Mouse (Mus musculus): ENCODE results near the gene Jade2. TPM values are rescaled to one million over a fixed set of nuclear protein-coding genes. Genes with fewer than 3 reads are reported as not detected.
A peak's percentile ranks its signal among the peaks of the same experiment; 100 is the strongest.

The Jade2 gene
- 0.48 and 0.65 TPM in 2 replicates for polyA plus RNA-seq (2015; fragmentation: Nextera tagmentation; extraction: Ambion mirVana)

DNA sequence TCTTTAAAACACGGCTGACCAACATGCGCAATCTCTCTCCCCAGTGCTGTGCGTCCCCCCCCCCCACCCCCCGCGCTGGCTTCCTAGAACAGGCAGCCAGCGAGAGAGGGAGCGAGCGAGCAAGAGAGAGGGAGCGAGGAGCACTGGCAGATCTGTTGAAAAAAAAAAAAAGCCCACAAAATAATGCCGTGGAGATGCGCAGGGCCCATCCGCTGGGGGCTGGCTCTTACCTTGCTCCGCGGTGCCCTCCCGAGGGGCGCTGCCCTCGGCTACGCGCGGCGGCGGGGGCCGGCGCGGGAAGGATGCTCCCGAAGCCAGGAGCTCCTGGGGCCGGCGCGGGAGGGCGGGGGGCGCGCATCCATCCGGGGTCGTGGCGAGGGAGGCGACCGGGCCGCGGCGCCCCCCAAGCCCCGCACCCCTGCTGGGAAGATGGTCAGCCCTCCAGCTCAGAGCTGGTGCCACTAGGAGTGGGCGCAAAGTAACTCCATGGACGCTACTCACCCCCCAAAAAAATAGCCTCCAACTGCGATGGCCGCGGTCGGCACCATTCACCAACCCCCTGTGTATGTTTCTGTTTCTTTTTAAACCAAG, at the start of gene Jade2:
Jade2 (minus strand) TSS at position 573 of the 591 bp plus-strand sequence.
- no peaks in the 10 kb centered on the region for H3K36me3 ChIP-seq (ENCODE audit: control insufficient read depth, insufficient read depth, low read length)
- H3K4me3 ChIP-seq (ENCODE audit: low read depth, low read length), result peak within 1 kb of the TSS; percentile 72
- H3K9ac ChIP-seq (ENCODE audit: low read depth, low read length), result peak within 1 kb of the TSS; percentile 73
- 0% methylated on average over 33 of the region's 47 CpGs for WGBS
- peak within 1 kb of the TSS; percentile 99 for H3K4me2 ChIP-seq (ENCODE audit: low read length)
- H3K4me1 ChIP-seq (ENCODE audit: control insufficient read depth, insufficient read depth, low read length), result peaks cover 15% of the 10 kb centered on the region
- H3K27ac ChIP-seq (ENCODE audit: low read length), result peak within 1 kb of the TSS; percentile 75
- H3K27me3 ChIP-seq (ENCODE audit: control insufficient read depth, insufficient read depth, low read depth, low read length), result peaks cover 4% of the 10 kb centered on the region
- peak; percentile 9; the same call in 1 of the 2 replicates for ATAC-seq
- no peaks in the 10 kb centered on the region for H3K9me3 ChIP-seq (replicated peaks; ENCODE audit: control insufficient read depth, low read length, poor library complexity, severe bottlenecking)

DNA sequence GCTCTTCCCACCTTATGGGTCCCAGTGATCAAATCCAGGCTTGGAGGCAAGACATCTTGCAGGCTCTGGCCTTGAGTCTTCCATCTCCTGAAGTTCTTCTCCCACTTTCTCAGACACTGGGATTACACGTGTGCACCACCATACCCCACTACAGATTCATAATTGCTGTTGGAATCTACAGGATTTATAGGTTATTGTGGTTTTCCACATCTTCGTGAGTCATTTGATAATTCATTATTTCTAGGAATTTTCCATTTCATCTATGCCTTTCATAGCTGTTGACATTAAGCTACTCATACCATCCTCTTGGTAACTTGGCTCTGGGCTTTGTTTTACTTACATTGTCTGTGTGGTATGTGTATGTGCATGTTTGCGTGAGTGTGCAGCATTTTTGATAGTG, 46.8 kb upstream of the Jade2 start:
- Histone ChIP-seq H3K27me3 (ENCODE audit: control insufficient read depth, insufficient read depth, low read depth, low read length) (no peaks in the 10 kb centered on the region), H3K9ac (ENCODE audit: low read depth, low read length) (no peak overlapping the region), H3K4me2 (ENCODE audit: low read length) (no peak overlapping the region), H3K4me1 (ENCODE audit: control insufficient read depth, insufficient read depth, low read length) (no peaks in the 10 kb centered on the region), H3K27ac (ENCODE audit: low read length) (no peak overlapping the region), H3K36me3 (ENCODE audit: control insufficient read depth, insufficient read depth, low read length) (no peaks in the 10 kb centered on the region), H3K4me3 (ENCODE audit: low read depth, low read length) (no peak overlapping the region), H3K9me3 (replicated peaks; ENCODE audit: control insufficient read depth, low read length, poor library complexity, severe bottlenecking) (no peaks in the 10 kb centered on the region)
- ATAC-seq, result no peak
- 85% methylated on average over 3 of the region's 3 CpGs for WGBS

DNA sequence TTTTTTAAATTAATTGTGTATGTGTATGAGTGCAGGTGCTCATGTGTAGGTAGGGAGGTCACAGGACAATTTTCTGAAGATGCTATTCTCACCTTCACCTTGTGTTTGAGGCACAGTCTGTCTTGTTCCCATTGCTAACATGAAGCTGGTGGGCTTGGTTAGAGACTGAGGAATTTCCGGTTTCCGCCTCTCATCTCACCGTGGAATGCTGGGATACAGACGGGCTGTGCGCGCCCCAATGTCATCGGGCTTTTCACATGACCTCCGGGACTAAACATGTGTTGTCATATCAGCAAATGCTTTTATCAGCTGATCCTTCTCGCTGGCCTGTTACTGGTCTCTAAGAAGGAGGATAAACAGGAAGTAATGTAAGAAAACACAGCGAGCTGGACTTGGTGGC, 42.2 kb upstream of the Jade2 start:
- 94% methylated on average over 10 of the region's 10 CpGs for WGBS
- Histone ChIP-seq H3K27me3 (ENCODE audit: control insufficient read depth, insufficient read depth, low read depth, low read length) (no peaks in the 10 kb centered on the region), H3K9ac (ENCODE audit: low read depth, low read length) (no peak overlapping the region), H3K9me3 (replicated peaks; ENCODE audit: control insufficient read depth, low read length, poor library complexity, severe bottlenecking) (no peaks in the 10 kb centered on the region), H3K27ac (ENCODE audit: low read length) (no peak overlapping the region), H3K4me2 (ENCODE audit: low read length) (no peak overlapping the region), H3K4me1 (ENCODE audit: control insufficient read depth, insufficient read depth, low read length) (no peaks in the 10 kb centered on the region), H3K4me3 (ENCODE audit: low read depth, low read length) (no peak overlapping the region), H3K36me3 (ENCODE audit: control insufficient read depth, insufficient read depth, low read length) (no peaks in the 10 kb centered on the region)
- ATAC-seq, result no peak

DNA sequence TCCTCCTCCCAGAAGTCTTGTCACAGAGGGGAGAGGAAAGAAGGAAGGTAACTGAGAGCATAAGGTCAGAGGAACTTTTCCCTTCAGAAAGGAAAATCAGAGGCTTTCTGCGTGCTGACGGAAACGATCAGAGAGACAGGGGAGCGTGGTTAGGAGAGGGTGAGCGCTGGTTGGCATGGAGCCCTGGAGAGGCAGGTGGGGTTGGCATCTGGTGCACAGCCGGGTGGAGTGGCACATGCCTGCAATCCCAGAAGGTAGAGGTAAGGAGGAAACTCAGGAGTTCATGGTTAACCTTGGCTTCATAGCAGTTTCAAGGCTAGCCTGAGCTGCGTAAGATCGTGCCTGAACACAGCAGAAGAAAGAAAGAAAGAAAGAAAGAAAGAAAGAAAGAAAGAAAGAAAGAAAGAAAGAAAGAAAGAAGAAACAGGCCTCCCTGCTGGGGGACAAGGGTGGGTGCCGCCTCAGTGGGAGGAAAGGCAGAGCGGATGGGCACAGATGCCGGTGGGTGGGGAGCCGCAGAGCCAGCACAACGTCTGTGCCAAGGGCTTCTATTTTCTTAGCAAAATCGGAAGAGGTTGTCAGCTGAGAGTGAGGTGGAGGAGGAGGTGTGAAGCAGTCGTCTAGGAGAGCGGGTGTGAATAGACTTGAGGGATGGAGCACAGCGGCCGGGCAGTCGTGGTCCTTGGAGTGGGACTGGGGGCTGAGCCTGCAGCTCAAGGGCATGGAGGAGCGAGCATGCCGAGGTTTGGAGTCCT, 41.0 kb upstream of the Jade2 start:
- ATAC-seq, result no peak
- no peaks in the 10 kb centered on the region for H3K9me3 ChIP-seq (replicated peaks; ENCODE audit: control insufficient read depth, low read length, poor library complexity, severe bottlenecking)
- no peaks in the 10 kb centered on the region for H3K36me3 ChIP-seq (ENCODE audit: control insufficient read depth, insufficient read depth, low read length)
- no peak overlapping the region for H3K4me3 ChIP-seq (ENCODE audit: low read depth, low read length)
- H3K27ac ChIP-seq (ENCODE audit: low read length), result no peak overlapping the region
- WGBS, result 75% methylated on average over 21 of the region's 21 CpGs
- H3K27me3 ChIP-seq (ENCODE audit: control insufficient read depth, insufficient read depth, low read depth, low read length), result no peaks in the 10 kb centered on the region
- no peaks in the 10 kb centered on the region for H3K4me1 ChIP-seq (ENCODE audit: control insufficient read depth, insufficient read depth, low read length)
- no peak overlapping the region for H3K9ac ChIP-seq (ENCODE audit: low read depth, low read length)
- no peak overlapping the region for H3K4me2 ChIP-seq (ENCODE audit: low read length)

DNA sequence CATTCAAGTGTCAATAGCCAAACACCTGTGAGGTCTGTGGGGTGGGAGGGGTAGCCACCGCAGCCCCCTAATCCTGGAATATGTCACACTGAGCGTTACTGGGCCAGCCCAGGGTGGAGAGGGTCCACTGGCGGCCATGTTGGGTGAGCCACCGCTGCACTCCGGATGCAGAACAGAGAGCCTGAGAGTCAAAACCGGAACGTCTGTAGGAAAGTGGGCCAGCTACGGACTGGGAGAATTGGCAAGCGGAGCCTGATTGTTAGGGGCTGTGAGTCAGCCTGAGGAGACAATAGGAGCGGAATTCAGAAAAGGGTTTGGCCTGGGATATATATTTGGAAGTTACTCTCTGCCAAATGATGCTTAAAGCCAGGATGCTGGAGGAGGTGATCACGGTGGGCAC, 39.9 kb upstream of the Jade2 start:
- Histone ChIP-seq H3K4me3 (ENCODE audit: low read depth, low read length) (no peak overlapping the region), H3K4me2 (ENCODE audit: low read length) (no peak overlapping the region), H3K27ac (ENCODE audit: low read length) (no peak overlapping the region), H3K36me3 (ENCODE audit: control insufficient read depth, insufficient read depth, low read length) (no peaks in the 10 kb centered on the region), H3K9ac (ENCODE audit: low read depth, low read length) (no peak overlapping the region), H3K27me3 (ENCODE audit: control insufficient read depth, insufficient read depth, low read depth, low read length) (no peaks in the 10 kb centered on the region), H3K9me3 (replicated peaks; ENCODE audit: control insufficient read depth, low read length, poor library complexity, severe bottlenecking) (no peaks in the 10 kb centered on the region), H3K4me1 (ENCODE audit: control insufficient read depth, insufficient read depth, low read length) (no peaks in the 10 kb centered on the region)
- 78% methylated on average over 11 of the region's 11 CpGs for WGBS
- ATAC-seq, result no peak

DNA sequence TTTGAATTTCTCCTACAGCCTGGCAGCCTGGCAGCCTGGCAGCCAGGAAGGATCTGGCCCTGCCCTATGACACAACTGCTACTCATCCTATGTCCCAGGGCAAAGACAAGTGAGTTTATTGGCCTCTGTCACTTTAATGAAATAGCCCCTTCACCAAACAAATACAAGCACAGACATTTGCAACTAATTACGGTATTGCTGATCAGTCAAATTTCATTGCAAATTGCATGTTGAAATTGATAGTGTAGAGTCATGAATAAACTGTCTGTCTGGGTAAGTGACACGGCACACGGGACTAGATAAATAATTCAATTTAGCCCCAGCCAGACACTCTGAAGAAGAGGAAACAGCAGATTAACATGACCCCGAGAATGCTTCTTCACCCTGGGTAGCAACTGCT, 38.6 kb upstream of the Jade2 start:
- no peak overlapping the region for H3K4me2 ChIP-seq (ENCODE audit: low read length)
- no peak overlapping the region for H3K9ac ChIP-seq (ENCODE audit: low read depth, low read length)
- no peaks in the 10 kb centered on the region for H3K9me3 ChIP-seq (replicated peaks; ENCODE audit: control insufficient read depth, low read length, poor library complexity, severe bottlenecking)
- no peaks in the 10 kb centered on the region for H3K36me3 ChIP-seq (ENCODE audit: control insufficient read depth, insufficient read depth, low read length)
- no peak for ATAC-seq
- H3K4me3 ChIP-seq (ENCODE audit: low read depth, low read length), result no peak overlapping the region
- WGBS, result 45% methylated on average over 4 of the region's 4 CpGs
- H3K27ac ChIP-seq (ENCODE audit: low read length), result no peak overlapping the region
- no peaks in the 10 kb centered on the region for H3K27me3 ChIP-seq (ENCODE audit: control insufficient read depth, insufficient read depth, low read depth, low read length)
- no peaks in the 10 kb centered on the region for H3K4me1 ChIP-seq (ENCODE audit: control insufficient read depth, insufficient read depth, low read length)

DNA sequence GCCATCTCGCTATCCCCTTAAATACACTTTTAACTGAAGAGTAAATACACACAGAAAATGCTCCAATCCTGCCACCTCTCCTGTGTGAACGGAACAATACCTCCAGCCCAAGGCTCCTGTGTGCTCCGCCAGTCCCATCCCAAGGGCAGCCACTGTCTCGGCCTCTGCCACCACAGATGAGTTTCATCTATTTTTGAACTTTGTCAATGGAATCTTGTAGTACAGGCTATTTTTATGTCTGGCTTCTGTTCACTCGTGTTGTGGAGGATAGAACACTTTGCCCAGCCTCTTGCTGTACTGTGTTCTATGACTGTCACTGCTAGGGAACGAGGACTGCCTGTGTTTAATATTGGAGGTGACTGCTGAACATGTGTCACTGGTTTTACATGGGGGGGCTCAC, 28.2 kb upstream of the Jade2 start:
- Histone ChIP-seq H3K4me3 (ENCODE audit: low read depth, low read length) (no peak overlapping the region), H3K36me3 (ENCODE audit: control insufficient read depth, insufficient read depth, low read length) (no peaks in the 10 kb centered on the region), H3K9me3 (replicated peaks; ENCODE audit: control insufficient read depth, low read length, poor library complexity, severe bottlenecking) (no peaks in the 10 kb centered on the region), H3K27ac (ENCODE audit: low read length) (no peak overlapping the region), H3K4me2 (ENCODE audit: low read length) (no peak overlapping the region), H3K27me3 (ENCODE audit: control insufficient read depth, insufficient read depth, low read depth, low read length) (no peaks in the 10 kb centered on the region), H3K9ac (ENCODE audit: low read depth, low read length) (no peak overlapping the region), H3K4me1 (ENCODE audit: control insufficient read depth, insufficient read depth, low read length) (no peaks in the 10 kb centered on the region)
- 86% methylated on average over 6 of the region's 6 CpGs for WGBS
- ATAC-seq, result no peak

DNA sequence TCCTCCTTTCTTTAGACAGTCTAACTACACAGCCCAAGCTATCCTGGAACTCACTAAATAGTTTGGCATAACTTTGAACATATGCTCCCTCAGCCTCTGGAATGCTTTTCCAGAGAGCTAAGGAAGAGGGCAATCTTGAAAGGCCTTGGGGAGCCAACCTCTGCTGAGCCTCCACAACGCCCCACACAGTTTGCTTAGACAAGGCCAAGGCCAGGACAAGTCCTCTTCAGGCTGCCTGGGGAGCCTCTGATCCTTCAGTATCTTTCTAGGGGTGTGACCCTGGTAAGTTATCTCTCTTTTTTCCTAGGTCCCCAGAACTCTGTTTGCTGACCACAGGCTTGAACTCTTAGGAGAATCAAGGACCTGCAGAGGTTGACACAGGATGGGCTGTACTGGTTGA, 26.6 kb upstream of the Jade2 start:
- Histone ChIP-seq H3K27ac (ENCODE audit: low read length) (no peak overlapping the region), H3K4me3 (ENCODE audit: low read depth, low read length) (no peak overlapping the region), H3K4me2 (ENCODE audit: low read length) (no peak overlapping the region), H3K9me3 (replicated peaks; ENCODE audit: control insufficient read depth, low read length, poor library complexity, severe bottlenecking) (no peaks in the 10 kb centered on the region), H3K9ac (ENCODE audit: low read depth, low read length) (no peak overlapping the region), H3K36me3 (ENCODE audit: control insufficient read depth, insufficient read depth, low read length) (no peaks in the 10 kb centered on the region), H3K27me3 (ENCODE audit: control insufficient read depth, insufficient read depth, low read depth, low read length) (no peaks in the 10 kb centered on the region), H3K4me1 (ENCODE audit: control insufficient read depth, insufficient read depth, low read length) (no peaks in the 10 kb centered on the region)
- ATAC-seq, result no peak
- 81% methylated on average over 1 of the region's 1 CpGs for WGBS

DNA sequence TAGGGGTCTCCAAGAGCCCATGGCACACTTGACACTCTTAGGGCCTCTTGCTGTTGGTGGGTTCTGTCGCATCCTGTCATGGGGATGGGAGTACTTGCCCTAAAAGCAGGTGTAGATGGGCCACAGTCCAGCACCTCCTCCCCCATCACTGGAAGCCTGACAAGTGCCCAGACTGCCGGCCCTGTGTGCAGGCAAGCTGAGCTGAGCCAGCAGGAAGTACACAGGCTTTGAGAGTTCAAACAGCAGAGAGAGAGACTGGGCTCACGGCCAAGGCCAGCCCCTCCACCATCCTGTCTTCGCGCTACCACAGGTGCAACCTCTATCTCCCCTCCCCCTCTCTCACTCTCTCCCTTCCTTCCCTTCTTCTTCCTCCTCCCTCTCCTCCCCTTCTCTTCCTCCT, 26.2 kb upstream of the Jade2 start:
- Histone ChIP-seq H3K9me3 (replicated peaks; ENCODE audit: control insufficient read depth, low read length, poor library complexity, severe bottlenecking) (no peaks in the 10 kb centered on the region), H3K9ac (ENCODE audit: low read depth, low read length) (no peak overlapping the region), H3K27ac (ENCODE audit: low read length) (no peak overlapping the region), H3K4me3 (ENCODE audit: low read depth, low read length) (no peak overlapping the region), H3K4me1 (ENCODE audit: control insufficient read depth, insufficient read depth, low read length) (no peaks in the 10 kb centered on the region), H3K36me3 (ENCODE audit: control insufficient read depth, insufficient read depth, low read length) (no peaks in the 10 kb centered on the region), H3K27me3 (ENCODE audit: control insufficient read depth, insufficient read depth, low read depth, low read length) (no peaks in the 10 kb centered on the region), H3K4me2 (ENCODE audit: low read length) (no peak overlapping the region)
- WGBS, result 48% methylated on average over 5 of the region's 5 CpGs
- ATAC-seq, result no peak
